Mouse (Mus musculus): Measurements from ENCODE around the gene Galnt2. TPM values are rescaled to one million over a fixed set of nuclear protein-coding genes. Genes with fewer than 3 reads are reported as not detected.

The Galnt2 gene
- polyA plus RNA-seq, 2 experiments: 37.8 to 66.9 TPM

GRCm38 (mm10) chr8:124232280-124232600, 1.0 kb downstream of the Galnt2 start:
- Histone ChIP-seq H3K4me1 (ENCODE audit: control insufficient read depth, insufficient read depth, low read length) (peaks cover 17% of the 10 kb centered on the region), H3K27me3 (ENCODE audit: control insufficient read depth, insufficient read depth, low read length) (no peaks in the 10 kb centered on the region), H3K9ac (ENCODE audit: low read depth, low read length, severe bottlenecking) (peak overlapping the region; percentile 87), H3K9me3 (ENCODE audit: control insufficient read depth, low read length) (no peaks in the 10 kb centered on the region), H3K4me3 (replicated peaks; ENCODE audit: low read length) (peak overlapping the region; percentile 89), H3K4me2 (replicated peaks; ENCODE audit: low read depth, low read length, severe bottlenecking) (peak overlapping the region; percentile 94), H3K27ac (replicated peaks; ENCODE audit: low read depth, low read length) (no peak overlapping the region), H3K36me3 (ENCODE audit: control insufficient read depth, insufficient read depth, low read length) (no peaks in the 10 kb centered on the region)
- ATAC-seq (ENCODE audit: low FRiP score, low read depth) (no peak), DNase-seq (ENCODE audit: low spot score) (no peak)
- 5% methylated on average over 18 of the region's 18 CpGs for WGBS
- no peak for TF ChIP-seq POLR2A (IDR thresholded peaks at IDR 0.05; ENCODE audit: borderline replicate concordance, extremely low read depth, insufficient read depth, insufficient read length)

- no peaks in the 10 kb centered on the region for H3K36me3 ChIP-seq (ENCODE audit: control insufficient read depth, insufficient read depth, low read length)
- no peak overlapping the region for H3K4me2 ChIP-seq (replicated peaks; ENCODE audit: low read depth, low read length, severe bottlenecking)
- no peak overlapping the region for H3K4me3 ChIP-seq (replicated peaks; ENCODE audit: low read length)
- H3K4me1 ChIP-seq (ENCODE audit: control insufficient read depth, insufficient read depth, low read length): peaks cover 17% of the 10 kb centered on the region
- H3K9me3 ChIP-seq (ENCODE audit: control insufficient read depth, low read length): no peaks in the 10 kb centered on the region
- no peak for ATAC-seq (ENCODE audit: low FRiP score, low read depth)
- H3K9ac ChIP-seq (ENCODE audit: low read depth, low read length, severe bottlenecking): no peak overlapping the region
- H3K27ac ChIP-seq (replicated peaks; ENCODE audit: low read depth, low read length): no peak overlapping the region
- 54% methylated on average over 2 of the region's 2 CpGs for WGBS
- H3K27me3 ChIP-seq (ENCODE audit: control insufficient read depth, insufficient read depth, low read length): no peaks in the 10 kb centered on the region
- DNase-seq (ENCODE audit: low spot score): no peak
- TF ChIP-seq POLR2A (IDR thresholded peaks at IDR 0.05; ENCODE audit: borderline replicate concordance, extremely low read depth, insufficient read depth, insufficient read length): no peak
Observed at GRCm38 (mm10) chr8:124234496-124234895, 3.3 kb downstream of the Galnt2 start.

- Histone ChIP-seq H3K4me1 (ENCODE audit: control insufficient read depth, insufficient read depth, low read length) (peaks cover 17% of the 10 kb centered on the region), H3K9ac (ENCODE audit: low read depth, low read length, severe bottlenecking) (no peak overlapping the region), H3K4me2 (replicated peaks; ENCODE audit: low read depth, low read length, severe bottlenecking) (no peak overlapping the region), H3K9me3 (ENCODE audit: control insufficient read depth, low read length) (no peaks in the 10 kb centered on the region), H3K27me3 (ENCODE audit: control insufficient read depth, insufficient read depth, low read length) (no peaks in the 10 kb centered on the region), H3K27ac (replicated peaks; ENCODE audit: low read depth, low read length) (no peak overlapping the region), H3K36me3 (ENCODE audit: control insufficient read depth, insufficient read depth, low read length) (no peaks in the 10 kb centered on the region), H3K4me3 (replicated peaks; ENCODE audit: low read length) (no peak overlapping the region)
- ATAC-seq (ENCODE audit: low FRiP score, low read depth) (no peak), DNase-seq (ENCODE audit: low spot score) (no peak)
- WGBS: 87% methylated on average over 4 of the region's 4 CpGs
- no peak for TF ChIP-seq POLR2A (IDR thresholded peaks at IDR 0.05; ENCODE audit: borderline replicate concordance, extremely low read depth, insufficient read depth, insufficient read length)
Observed at GRCm38 (mm10) chr8:124235536-124235935, 4.3 kb downstream of the Galnt2 start.

DNA sequence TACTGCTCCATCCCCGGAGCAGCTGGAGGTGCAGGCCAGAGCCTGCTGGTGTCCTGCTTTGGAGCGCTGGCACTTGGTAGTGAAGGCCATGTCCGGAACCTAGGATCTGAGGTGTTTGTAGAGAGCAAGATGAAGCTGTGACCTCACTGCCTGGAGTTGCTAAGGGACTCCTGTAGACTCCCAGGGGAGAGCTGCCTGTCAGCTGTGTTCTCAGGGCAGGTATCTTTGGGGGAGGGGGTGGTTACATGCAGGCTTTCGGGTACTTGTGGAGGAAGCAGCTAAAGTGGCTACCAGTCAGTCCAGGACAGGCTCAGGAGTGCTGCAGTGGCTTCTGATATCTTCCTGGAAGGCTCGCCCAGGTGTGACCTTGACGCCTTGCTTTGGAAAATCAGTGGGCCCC, 8.2 kb downstream of the Galnt2 start:
- ATAC-seq (ENCODE audit: low FRiP score, low read depth): no peak

GRCm38 (mm10) chr8:124240932-124241331, 9.7 kb downstream of the Galnt2 start:
- Histone ChIP-seq H3K4me3 (replicated peaks; ENCODE audit: low read length) (no peak overlapping the region), H3K4me1 (ENCODE audit: control insufficient read depth, insufficient read depth, low read length) (no peaks in the 10 kb centered on the region), H3K36me3 (ENCODE audit: control insufficient read depth, insufficient read depth, low read length) (peaks cover 3% of the 10 kb centered on the region; the same call in 1 of the 2 replicates), H3K27ac (replicated peaks; ENCODE audit: low read depth, low read length) (no peak overlapping the region), H3K27me3 (ENCODE audit: control insufficient read depth, insufficient read depth, low read length) (no peaks in the 10 kb centered on the region), H3K4me2 (replicated peaks; ENCODE audit: low read depth, low read length, severe bottlenecking) (no peak overlapping the region), H3K9me3 (ENCODE audit: control insufficient read depth, low read length) (no peaks in the 10 kb centered on the region), H3K9ac (ENCODE audit: low read depth, low read length, severe bottlenecking) (no peak overlapping the region)
- ATAC-seq (ENCODE audit: low FRiP score, low read depth): no peak
- TF ChIP-seq POLR2A (IDR thresholded peaks at IDR 0.05; ENCODE audit: borderline replicate concordance, extremely low read depth, insufficient read depth, insufficient read length): no peak
- WGBS: 57% methylated on average over 8 of the region's 8 CpGs
- no peak for DNase-seq (ENCODE audit: low spot score)

More for the DNA sequence above, 8.2 kb downstream of the Galnt2 start:
- Histone ChIP-seq H3K9ac (ENCODE audit: low read depth, low read length, severe bottlenecking) (no peak overlapping the region), H3K27ac (replicated peaks; ENCODE audit: low read depth, low read length) (no peak overlapping the region), H3K4me3 (replicated peaks; ENCODE audit: low read length) (no peak overlapping the region), H3K4me1 (ENCODE audit: control insufficient read depth, insufficient read depth, low read length) (peaks cover 2% of the 10 kb centered on the region; the same call in 1 of the 2 replicates), H3K9me3 (ENCODE audit: control insufficient read depth, low read length) (no peaks in the 10 kb centered on the region), H3K4me2 (replicated peaks; ENCODE audit: low read depth, low read length, severe bottlenecking) (no peak overlapping the region), H3K36me3 (ENCODE audit: control insufficient read depth, insufficient read depth, low read length) (peaks cover 3% of the 10 kb centered on the region; the same call in 1 of the 2 replicates), H3K27me3 (ENCODE audit: control insufficient read depth, insufficient read depth, low read length) (no peaks in the 10 kb centered on the region)
- WGBS: 68% methylated on average over 6 of the region's 6 CpGs
- DNase-seq (ENCODE audit: low spot score): no peak
- TF ChIP-seq POLR2A (IDR thresholded peaks at IDR 0.05; ENCODE audit: borderline replicate concordance, extremely low read depth, insufficient read depth, insufficient read length): no peak

- H3K4me1 ChIP-seq (ENCODE audit: control insufficient read depth, insufficient read depth, low read length): no peaks in the 10 kb centered on the region
- no peak overlapping the region for H3K9ac ChIP-seq (ENCODE audit: low read depth, low read length, severe bottlenecking)
- 88% methylated on average over 6 of the region's 6 CpGs for WGBS
- ATAC-seq (ENCODE audit: low FRiP score, low read depth) (no peak), DNase-seq (ENCODE audit: low spot score) (no peak)
- no peak for TF ChIP-seq POLR2A (IDR thresholded peaks at IDR 0.05; ENCODE audit: borderline replicate concordance, extremely low read depth, insufficient read depth, insufficient read length)
- H3K9me3 ChIP-seq (ENCODE audit: control insufficient read depth, low read length): no peaks in the 10 kb centered on the region
- H3K27me3 ChIP-seq (ENCODE audit: control insufficient read depth, insufficient read depth, low read length): no peaks in the 10 kb centered on the region
- H3K36me3 ChIP-seq (ENCODE audit: control insufficient read depth, insufficient read depth, low read length): peaks cover 3% of the 10 kb centered on the region; the same call in 1 of the 2 replicates
- H3K4me2 ChIP-seq (replicated peaks; ENCODE audit: low read depth, low read length, severe bottlenecking): no peak overlapping the region
- no peak overlapping the region for H3K27ac ChIP-seq (replicated peaks; ENCODE audit: low read depth, low read length)
- no peak overlapping the region for H3K4me3 ChIP-seq (replicated peaks; ENCODE audit: low read length)
Observed at GRCm38 (mm10) chr8:124242208-124242607, 11.0 kb downstream of the Galnt2 start.
